Mouse (Mus musculus): ENCODE results near the gene Inpp4b.

- no peak for TF ChIP-seq POLR2A (IDR thresholded peaks at IDR 0.05; ENCODE audit: low read depth, low read length)
- no peak for TF ChIP-seq CTCF (conservative IDR thresholded peaks at IDR 0.05; ENCODE audit: insufficient read depth, insufficient read length, low read depth, low read length)
Observed at GRCm38 (mm10) chr8:81601136-81601535, 258.8 kb downstream of the Inpp4b start.
